Comparison of ENCODE assay signal across 32 mouse cellular contexts in the genomic region with DNA sequence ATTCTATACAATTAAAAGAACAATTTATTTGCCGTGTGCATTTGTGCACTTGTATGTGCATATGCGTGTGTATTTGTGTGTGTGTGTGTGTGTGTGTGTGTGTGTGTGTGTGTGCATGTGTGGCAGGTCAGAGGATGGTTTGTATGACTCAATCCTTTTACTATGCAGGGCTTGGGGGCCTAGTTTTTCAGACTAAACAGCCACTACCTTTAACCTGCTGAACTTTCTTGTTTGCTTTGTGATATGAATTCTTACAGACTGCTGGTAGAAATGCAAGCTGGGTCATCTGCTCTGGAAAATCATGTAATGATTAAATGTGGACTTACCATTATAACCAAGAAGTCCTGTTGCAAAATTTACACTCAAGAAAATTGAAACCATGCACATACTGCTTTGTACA.
"Had no signal": no experiment of that assay in that cellular context is flagged by ENCODE, and none has a peak within 500 bp of the region (broad histone marks: within the 10 kb centered on the region; RNA-seq: fewer than 3 reads in every experiment).

No protein-coding gene starts in this region.

- H3K4me2 ChIP-seq: limb, embryonic 12.5 days; limb, embryonic 13.5 days; limb, embryonic 15.5 days; liver, embryonic 11.5 days; liver, embryonic 12.5 days; liver, embryonic 13.5 days; liver, embryonic 15.5 days; lung, embryonic 14.5 days; lung, embryonic 15.5 days; midbrain, embryonic 11.5 days; midbrain, embryonic 12.5 days; midbrain, embryonic 13.5 days; midbrain, embryonic 15.5 days had no signal

- H3K9me3 ChIP-seq: limb, embryonic 10.5 days; limb, embryonic 12.5 days; limb, embryonic 13.5 days; limb, embryonic 15.5 days; liver, embryonic 12.5 days; liver, embryonic 13.5 days; liver, embryonic 15.5 days; lung, embryonic 15.5 days; megakaryocyte, embryonic 14.5 days; midbrain, embryonic 10.5 days; midbrain, embryonic 12.5 days; midbrain, embryonic 13.5 days; midbrain, embryonic 15.5 days had no signal

- H3K4me1 ChIP-seq: limb, embryonic 10.5 days; limb, embryonic 12.5 days; limb, embryonic 13.5 days; limb, embryonic 15.5 days; liver, embryonic 12.5 days; liver, embryonic 13.5 days; liver, embryonic 15.5 days; lung, embryonic 15.5 days; megakaryocyte, embryonic 14.5 days; midbrain, embryonic 10.5 days; midbrain, embryonic 12.5 days; midbrain, embryonic 13.5 days; midbrain, embryonic 15.5 days had no signal

- ATAC-seq: liver, embryonic 12.5 days; liver, postnatal 0 days; lung, postnatal 0 days; midbrain, embryonic 13.5 days; midbrain, embryonic 15.5 days; midbrain, embryonic 16.5 days had no signal

- H3K27me3 ChIP-seq: limb, embryonic 12.5 days; limb, embryonic 13.5 days; limb, embryonic 15.5 days; liver, embryonic 12.5 days; liver, embryonic 13.5 days; liver, embryonic 15.5 days; lung, embryonic 15.5 days; megakaryocyte, embryonic 14.5 days; midbrain, embryonic 12.5 days; midbrain, embryonic 13.5 days; midbrain, embryonic 15.5 days had no signal

- DNase-seq: left cerebral cortex, postnatal 4 days; liver; liver, embryonic 13.5 days; liver, postnatal 0 days; lung, adult 18-20 months; lung, adult 2 months; lung, embryonic 14.5 days; lung, postnatal 10 days; lung, postnatal 14 days; lung, postnatal 36 days; lung, postnatal 4 days; midbrain, embryonic 14.5 days had no signal

- H3K36me3 ChIP-seq: limb, embryonic 10.5 days; limb, embryonic 12.5 days; limb, embryonic 13.5 days; limb, embryonic 15.5 days; liver, embryonic 12.5 days; liver, embryonic 13.5 days; liver, embryonic 15.5 days; lung, embryonic 15.5 days; midbrain, embryonic 10.5 days; midbrain, embryonic 12.5 days; midbrain, embryonic 13.5 days; midbrain, embryonic 15.5 days had no signal

- H3K9ac ChIP-seq: limb, embryonic 12.5 days; limb, embryonic 13.5 days; limb, embryonic 15.5 days; liver, embryonic 12.5 days; liver, embryonic 13.5 days; liver, embryonic 14.5 days; liver, embryonic 15.5 days; liver, postnatal 0 days; lung, embryonic 14.5 days; lung, embryonic 15.5 days; midbrain, embryonic 12.5 days; midbrain, embryonic 13.5 days; midbrain, embryonic 15.5 days had no signal

- H3K27ac ChIP-seq: left cerebral cortex, adult 2 months; limb, embryonic 10.5 days; limb, embryonic 12.5 days; limb, embryonic 13.5 days; limb, embryonic 15.5 days; liver, embryonic 12.5 days; liver, embryonic 13.5 days; liver, embryonic 14.5 days; liver, embryonic 15.5 days; lung, embryonic 15.5 days; macrophage; midbrain, embryonic 10.5 days; midbrain, embryonic 12.5 days; midbrain, embryonic 13.5 days; midbrain, embryonic 15.5 days had no signal

- H3K4me3 ChIP-seq: left cerebral cortex, adult 2 months; limb, embryonic 10.5 days; limb, embryonic 12.5 days; limb, embryonic 13.5 days; limb, embryonic 15.5 days; liver, embryonic 12.5 days; liver, embryonic 13.5 days; liver, embryonic 15.5 days; lung, embryonic 15.5 days; megakaryocyte, embryonic 14.5 days; midbrain, embryonic 10.5 days; midbrain, embryonic 12.5 days; midbrain, embryonic 13.5 days; midbrain, embryonic 15.5 days; myocyte had no signal
